Mouse (Mus musculus) 3134 (cell line): ENCODE measurements around the gene Frmd4a.
A peak's percentile ranks its signal among the peaks of the same experiment; 100 is the strongest.
"Not testable (repeated sequence)": the region's sequence is repeated elsewhere in the genome, so short reads cannot be mapped to it uniquely, and the experiment has no call there.

Source experiments
- DNase-seq: peaks from one replicate; pipeline ENCODE4 v3.0.0-alpha.2; 2011; ENCODE audit warnings: low spot score; ENCODE audit not compliant: insufficient read length; ENCODE audit errors: extremely low read depth

Frmd4a gene

GRCm38 (mm10) chr2:4601034-4601890 is 583.7 kb downstream of the Frmd4a start:
- DNase-seq, result no peak

GRCm38 (mm10) chr2:4603361-4603945 is 585.9 kb downstream of the Frmd4a start:
- peak; percentile 18 for DNase-seq

- no peak for DNase-seq
These were observed 589.0 kb downstream of the Frmd4a start for GRCm38 (mm10) chr2:4606559-4606958.

GRCm38 (mm10) chr2:4608253-4608652 is 590.7 kb downstream of the Frmd4a start:
- no peak for DNase-seq

GRCm38 (mm10) chr2:4609433-4609832 is 591.9 kb downstream of the Frmd4a start:
- DNase-seq, result no peak

- no peak for DNase-seq
These were observed 593.8 kb downstream of the Frmd4a start for GRCm38 (mm10) chr2:4611295-4611694.

- no peak for DNase-seq
These were observed 594.2 kb downstream of the Frmd4a start for GRCm38 (mm10) chr2:4611704-4612103.

GRCm38 (mm10) chr2:4614276-4614929 is 596.9 kb downstream of the Frmd4a start:
- not testable (repeated sequence) for DNase-seq

- DNase-seq, result no peak
These were observed 597.6 kb downstream of the Frmd4a start for GRCm38 (mm10) chr2:4615014-4615546.

- no peak for DNase-seq
These were observed 599.5 kb downstream of the Frmd4a start for GRCm38 (mm10) chr2:4616995-4617394.

- DNase-seq, result not testable (repeated sequence)
These were observed 601.6 kb downstream of the Frmd4a start for GRCm38 (mm10) chr2:4619126-4619525.

- DNase-seq, result no peak
These were observed 602.5 kb downstream of the Frmd4a start for GRCm38 (mm10) chr2:4619893-4620593.

GRCm38 (mm10) chr2:4620640-4621401 is 603.3 kb downstream of the Frmd4a start:
- DNase-seq, result no peak

- DNase-seq, result no peak
These were observed 604.0 kb downstream of the Frmd4a start for GRCm38 (mm10) chr2:4621471-4621985.

- no peak for DNase-seq
These were observed 609.4 kb downstream of the Frmd4a start for GRCm38 (mm10) chr2:4626911-4627310.

- no peak for DNase-seq
These were observed 611.4 kb downstream of the Frmd4a start for GRCm38 (mm10) chr2:4628920-4629319.

GRCm38 (mm10) chr2:4629470-4629869 is 612.0 kb downstream of the Frmd4a start:
- DNase-seq, result no peak

GRCm38 (mm10) chr2:4630197-4630835 is 612.8 kb downstream of the Frmd4a start:
- no peak for DNase-seq

- no peak for DNase-seq
These were observed 618.3 kb downstream of the Frmd4a start for GRCm38 (mm10) chr2:4635804-4636203.
